ENCODE assay signal across 16 mouse cellular contexts in genomic region chr1:73823726-73824125, GRCm38 (mm10).
A peak's percentile ranks its signal among the peaks of the same experiment; 100 is the strongest.
DNase-seq lines count a peak whose midpoint lies in the region; ATAC-seq lines count a peak whose summit lies in the region.
"Had no signal": no experiment of that assay in that cellular context is flagged by ENCODE, and none has a peak within 500 bp of the region (broad histone marks: within the 10 kb centered on the region; RNA-seq: fewer than 3 reads in every experiment).

No protein-coding gene starts in this region.

- H3K36me3 ChIP-seq in forebrain, embryonic 16.5 days (ENCODE audit: control insufficient read depth, insufficient read depth), result no peaks in the 10 kb centered on the region
- H3K36me3 ChIP-seq in hindbrain, embryonic 16.5 days (ENCODE audit: control insufficient read depth, insufficient read depth, low read length), result no peaks in the 10 kb centered on the region
- H3K36me3 ChIP-seq: embryonic facial prominence, embryonic 13.5 days; forebrain, embryonic 12.5 days; G1E; heart, embryonic 12.5 days; hindbrain, embryonic 15.5 days had no signal

- peak; percentile 18 for DNase-seq in lung, postnatal 36 days
- no peak for DNase-seq in lung, postnatal 25 days (ENCODE audit: low spot score)
- DNase-seq in adrenal gland, adult 2 months, result peak; percentile 59
- DNase-seq in adrenal gland, postnatal 14 days, result peak; percentile 31
- DNase-seq: cerebellum, adult 8-10 months; cerebellum, postnatal 14 days; forebrain, postnatal 0 days had no signal

- no peaks in the 10 kb centered on the region; the same call in 1 of the 2 replicates for H3K4me1 ChIP-seq in forebrain, embryonic 16.5 days (replicated peaks; ENCODE audit: control insufficient read depth, insufficient read depth, low read length)
- H3K4me1 ChIP-seq in hindbrain, embryonic 16.5 days (ENCODE audit: control insufficient read depth, insufficient read depth, low read depth, low read length), result peaks cover 5% of the 10 kb centered on the region

- no peaks in the 10 kb centered on the region for H3K27me3 ChIP-seq in forebrain, embryonic 16.5 days (replicated peaks; ENCODE audit: control insufficient read depth, insufficient read depth, low read length)
- no peaks in the 10 kb centered on the region for H3K27me3 ChIP-seq in hindbrain, embryonic 16.5 days (replicated peaks; ENCODE audit: control insufficient read depth, insufficient read depth, low read length)
- H3K27me3 ChIP-seq: embryonic facial prominence, embryonic 13.5 days; forebrain, embryonic 12.5 days; hindbrain, embryonic 15.5 days had no signal

- no peak for ATAC-seq in forebrain, embryonic 16.5 days
- no peak for ATAC-seq in hindbrain, embryonic 16.5 days
- ATAC-seq: forebrain, postnatal 0 days; inflammation-experienced regulatory T-cells, adult 6 months; intestine, postnatal 0 days had no signal

- H3K27ac ChIP-seq in forebrain, embryonic 16.5 days (ENCODE audit: low read length), result no peak overlapping the region
- H3K27ac ChIP-seq in hindbrain, embryonic 16.5 days (ENCODE audit: low read depth, low read length), result no peak overlapping the region
- H3K27ac ChIP-seq: forebrain, embryonic 12.5 days; hindbrain, embryonic 15.5 days had no signal

- H3K9ac ChIP-seq in forebrain, embryonic 16.5 days (replicated peaks; ENCODE audit: low read depth, low read length), result no peak overlapping the region
- H3K9ac ChIP-seq in hindbrain, embryonic 16.5 days (ENCODE audit: low read depth, low read length), result no peak overlapping the region
- H3K9ac ChIP-seq: embryonic facial prominence, embryonic 13.5 days; forebrain, embryonic 12.5 days; forebrain, postnatal 0 days; heart, embryonic 12.5 days; hindbrain, embryonic 15.5 days had no signal

- no peaks in the 10 kb centered on the region for H3K9me3 ChIP-seq in forebrain, embryonic 16.5 days (ENCODE audit: control insufficient read depth, low read length)
- no peaks in the 10 kb centered on the region for H3K9me3 ChIP-seq in hindbrain, embryonic 16.5 days (ENCODE audit: control insufficient read depth, low read length)
- H3K9me3 ChIP-seq: embryonic facial prominence, embryonic 13.5 days; forebrain, embryonic 12.5 days; G1E; heart, embryonic 12.5 days; hindbrain, embryonic 15.5 days had no signal

- no peak overlapping the region for H3K4me3 ChIP-seq in forebrain, embryonic 16.5 days (replicated peaks; ENCODE audit: low read length)
- H3K4me3 ChIP-seq in hindbrain, embryonic 16.5 days (ENCODE audit: low read length), result no peak overlapping the region
- H3K4me3 ChIP-seq: embryonic facial prominence, embryonic 13.5 days; forebrain, embryonic 12.5 days; heart, embryonic 12.5 days; hindbrain, embryonic 15.5 days had no signal

- WGBS in forebrain, embryonic 16.5 days, result 93% methylated on average over 10 of the region's 10 CpGs
- 89% methylated on average over 10 of the region's 10 CpGs for WGBS in hindbrain, embryonic 16.5 days

- no peak overlapping the region for H3K4me2 ChIP-seq in forebrain, embryonic 16.5 days (ENCODE audit: low read length)
- H3K4me2 ChIP-seq in hindbrain, embryonic 16.5 days (ENCODE audit: low read length), result no peak overlapping the region
- H3K4me2 ChIP-seq: embryonic facial prominence, embryonic 13.5 days; forebrain, embryonic 12.5 days; heart, embryonic 12.5 days; hindbrain, embryonic 15.5 days had no signal
